Mouse (Mus musculus) c-Kit-positive CD71-positive TER-119-negative erythroid progenitor cells, embryonic 14.5 days (primary cell): ENCODE data around the gene Sox6.
A peak's percentile ranks its signal among the peaks of the same experiment; 100 is the strongest.

Experiments
- DNase-seq: peaks from one replicate; pipeline ENCODE4 v3.0.0-alpha.2; 2013; ENCODE audit warnings: low read depth

The Sox6 gene

DNA sequence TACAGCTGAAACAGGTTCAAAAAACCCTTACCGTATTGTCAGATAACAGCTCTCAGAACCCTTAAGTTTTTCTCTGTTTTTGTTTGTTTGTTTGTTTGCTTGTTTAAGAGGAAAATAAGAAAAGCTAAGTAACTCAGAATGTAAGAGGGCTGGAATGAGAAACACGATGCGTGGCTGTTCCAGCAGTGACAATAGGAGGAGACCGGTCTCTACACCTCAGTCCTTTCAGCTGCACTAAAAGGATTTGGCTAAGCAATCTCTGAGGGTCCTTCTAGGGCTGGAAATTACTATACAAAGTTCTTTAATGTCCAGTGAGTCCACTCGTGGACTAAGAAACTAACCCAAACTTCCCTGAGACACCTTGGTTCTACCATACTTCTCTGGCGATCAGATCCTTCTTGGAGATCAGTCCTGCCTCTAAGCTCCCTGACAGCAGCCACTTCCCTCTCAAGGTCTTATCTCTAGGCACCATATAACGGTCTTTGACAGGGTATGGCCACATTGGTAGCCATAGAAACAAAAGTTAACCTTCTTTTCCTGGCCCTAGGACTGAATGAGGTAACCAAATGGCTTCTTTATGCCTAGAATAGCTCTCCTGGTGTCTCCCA is 488.3 kb downstream of the Sox6 start:
- peak; percentile 64 for DNase-seq

- no peak for DNase-seq
Observed at GRCm38 (mm10) chr7:115549670-115550069, 488.9 kb downstream of the Sox6 start.

GRCm38 (mm10) chr7:115545585-115546374 is 492.8 kb downstream of the Sox6 start:
- no peak for DNase-seq

DNA sequence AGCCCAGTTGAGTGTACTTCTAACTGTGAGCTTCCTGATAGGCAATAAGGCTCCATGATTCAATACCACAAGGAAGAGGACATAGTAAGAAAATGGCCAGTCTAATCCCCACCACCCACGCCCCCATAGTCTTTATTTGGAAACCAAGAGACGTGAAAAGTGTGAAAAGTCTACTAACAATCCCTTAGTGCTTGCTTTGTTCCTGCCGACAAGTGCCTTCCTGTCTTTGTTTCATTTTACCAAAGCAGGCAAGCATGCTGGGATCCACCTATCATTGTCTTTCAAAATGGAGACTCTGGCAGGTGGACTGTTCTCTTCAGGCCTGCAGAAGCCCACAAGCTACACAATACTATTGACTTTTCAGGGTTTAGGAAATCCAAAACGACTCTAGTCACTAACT is 495.0 kb downstream of the Sox6 start:
- no peak for DNase-seq

- DNase-seq: no peak
Observed at GRCm38 (mm10) chr7:115540261-115540660, 498.3 kb downstream of the Sox6 start.

GRCm38 (mm10) chr7:115539003-115539402 is 499.6 kb downstream of the Sox6 start:
- DNase-seq: no peak

DNA sequence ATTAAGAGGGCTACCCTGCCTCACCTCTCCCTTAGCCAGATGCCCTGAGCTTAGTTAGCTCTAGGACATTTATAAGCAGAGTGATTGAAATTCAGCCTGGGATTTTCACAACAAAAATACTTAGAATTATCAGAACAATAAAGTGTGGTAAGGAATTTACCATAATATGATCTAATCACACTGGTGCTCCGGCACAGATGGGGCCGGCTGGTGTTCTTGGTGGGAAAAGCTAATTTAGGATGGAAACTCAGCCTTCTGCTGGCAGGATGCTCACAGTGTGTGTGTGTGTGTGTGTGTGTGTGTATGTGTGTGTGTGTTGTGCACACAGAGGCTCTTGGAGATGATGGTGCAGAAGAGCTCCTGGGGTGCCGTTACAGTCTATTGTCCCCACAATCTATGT is 501.0 kb downstream of the Sox6 start:
- DNase-seq: no peak

- DNase-seq: no peak
Observed at GRCm38 (mm10) chr7:115536521-115536920, 502.1 kb downstream of the Sox6 start.

DNA sequence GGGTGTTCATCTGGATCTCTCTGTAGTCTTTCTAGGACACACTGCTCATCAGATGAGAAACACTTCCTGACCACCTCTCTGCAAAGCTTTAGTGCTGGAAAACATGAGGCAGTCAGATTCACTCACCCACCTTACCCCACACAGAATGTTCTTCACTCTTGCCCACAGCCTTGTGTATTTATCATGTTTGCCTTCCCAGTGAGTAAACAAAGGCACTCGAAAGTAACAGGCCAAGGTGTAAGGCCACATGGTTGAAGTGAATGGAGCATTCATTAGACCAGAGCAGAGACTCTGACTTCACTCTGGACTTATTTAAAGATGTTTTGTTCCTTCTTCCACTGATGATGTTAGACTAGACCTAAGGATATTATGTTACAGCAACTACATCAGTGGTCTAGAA is 506.7 kb downstream of the Sox6 start:
- DNase-seq: no peak

DNA sequence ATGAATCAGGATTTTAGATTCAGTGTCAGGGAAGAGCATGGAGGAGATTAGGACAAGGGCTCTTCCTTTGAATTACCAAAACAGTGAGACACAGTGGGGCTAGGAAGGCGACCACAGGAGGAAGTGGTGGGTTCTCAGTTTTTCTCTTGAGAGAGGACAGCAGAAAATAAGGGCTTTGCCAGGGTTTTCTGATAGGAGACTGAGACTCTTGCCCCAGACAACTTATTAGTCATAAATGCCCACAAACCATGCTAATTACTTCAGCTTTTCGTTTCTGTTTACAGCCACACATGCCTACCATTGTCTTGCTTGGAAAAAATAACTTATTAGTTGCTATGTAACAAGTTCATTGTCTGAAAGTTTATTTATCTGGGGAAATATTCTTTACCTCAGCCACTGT is 507.4 kb downstream of the Sox6 start:
- DNase-seq: no peak

DNA sequence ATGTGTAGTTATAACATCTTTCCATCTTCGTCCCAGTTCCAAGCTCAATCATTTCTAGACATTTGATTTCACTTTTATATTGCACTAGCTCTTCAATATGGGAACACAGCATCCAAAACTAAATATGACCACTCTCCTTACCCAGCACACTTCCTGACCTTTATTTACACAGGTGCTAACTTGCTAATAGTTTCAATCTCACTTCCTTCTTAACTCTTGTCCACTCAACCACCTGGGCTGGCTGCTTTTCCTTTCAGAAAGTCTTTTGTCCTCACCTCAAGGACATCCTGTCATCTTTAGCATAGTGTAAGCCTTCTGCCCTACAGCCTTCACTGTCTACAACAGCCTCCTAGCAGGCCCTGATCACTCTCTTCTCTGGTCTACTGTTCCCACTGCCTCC is 520.9 kb downstream of the Sox6 start:
- no peak for DNase-seq

- DNase-seq: no peak
Observed at GRCm38 (mm10) chr7:115513681-115514080, 524.9 kb downstream of the Sox6 start.

GRCm38 (mm10) chr7:115511777-115512176 is 526.8 kb downstream of the Sox6 start:
- DNase-seq: no peak

DNA sequence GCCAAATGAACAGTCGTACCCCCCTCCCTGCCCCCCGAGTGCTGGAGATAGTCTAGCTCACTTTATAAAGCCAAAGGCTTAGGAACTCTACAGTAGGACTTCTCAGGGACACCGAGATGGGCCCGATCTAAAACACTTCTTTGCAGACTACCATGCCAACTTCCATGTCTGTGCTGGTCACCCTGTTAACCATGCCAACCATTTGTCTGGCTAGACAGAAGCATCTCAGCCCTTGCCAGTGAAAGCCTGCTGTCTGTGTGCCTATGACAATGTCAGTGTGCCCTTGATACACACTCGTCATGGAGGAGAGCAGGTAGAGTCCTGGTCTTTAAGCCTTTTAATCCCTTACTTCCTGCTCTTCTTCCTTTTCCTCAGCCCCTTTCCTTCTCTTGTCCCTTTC is 527.5 kb downstream of the Sox6 start:
- no peak for DNase-seq

GRCm38 (mm10) chr7:115510045-115510444 is 528.6 kb downstream of the Sox6 start:
- DNase-seq: no peak

DNA sequence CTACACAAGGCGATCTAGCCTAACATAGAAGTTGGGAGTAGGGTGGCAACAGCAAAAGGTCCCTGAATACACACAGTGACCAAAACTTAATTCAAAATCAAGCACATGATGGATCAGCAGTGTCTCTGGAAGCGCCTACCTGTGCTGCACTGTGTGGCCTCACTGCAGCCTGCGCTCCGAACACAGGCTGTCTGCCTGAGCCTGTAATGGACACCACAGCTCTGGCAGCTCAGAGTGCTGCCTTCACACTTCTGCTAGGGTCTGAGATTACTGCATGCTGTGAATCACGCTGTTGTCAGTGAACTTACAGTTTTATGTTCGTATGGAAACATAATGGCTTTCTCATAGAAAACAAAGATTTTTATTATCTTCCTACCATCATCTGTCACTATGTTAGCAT is 532.2 kb downstream of the Sox6 start:
- DNase-seq: no peak

GRCm38 (mm10) chr7:115501497-115501896 is 537.1 kb downstream of the Sox6 start:
- no peak for DNase-seq

DNA sequence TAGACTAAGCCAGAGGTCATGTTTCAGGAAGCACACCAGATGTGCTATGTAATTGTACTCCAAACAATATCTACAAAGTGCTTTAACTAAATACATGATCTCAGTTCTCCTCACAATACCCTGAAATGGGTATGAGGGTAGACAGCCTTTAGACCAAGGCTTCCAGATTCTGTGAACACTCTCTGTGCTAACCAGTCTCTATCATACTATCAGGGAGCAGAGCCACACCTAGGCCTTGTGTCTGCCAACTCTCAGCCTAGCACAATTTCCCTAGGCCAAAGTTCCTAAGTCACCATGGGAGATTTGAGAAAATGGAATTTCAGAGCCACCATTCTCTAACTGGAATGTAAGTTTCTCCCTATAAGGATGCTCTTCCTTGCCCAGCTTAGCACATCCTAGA is 537.8 kb downstream of the Sox6 start:
- DNase-seq: no peak

DNA sequence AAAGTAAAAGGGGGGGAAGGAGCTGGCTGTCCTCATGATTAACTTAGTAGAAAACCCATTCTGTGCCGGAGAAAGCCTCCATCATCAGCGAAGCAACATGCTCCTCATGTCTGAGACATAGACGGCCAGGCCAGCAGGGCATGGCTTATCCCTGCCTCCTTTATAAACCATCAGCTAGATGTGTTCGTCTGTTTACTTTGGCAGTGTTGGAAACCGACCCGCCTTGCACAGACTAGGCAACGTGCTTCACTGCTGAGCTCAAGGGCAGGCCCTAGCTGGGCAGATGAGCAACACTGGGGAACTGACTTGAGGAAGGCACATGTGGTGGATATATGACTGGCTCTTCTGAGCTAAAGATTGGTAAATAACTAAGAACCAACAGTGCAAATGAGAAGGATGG is 538.4 kb downstream of the Sox6 start:
- no peak for DNase-seq

- DNase-seq: no peak
Observed at GRCm38 (mm10) chr7:115491721-115492120, 546.9 kb downstream of the Sox6 start.

DNA sequence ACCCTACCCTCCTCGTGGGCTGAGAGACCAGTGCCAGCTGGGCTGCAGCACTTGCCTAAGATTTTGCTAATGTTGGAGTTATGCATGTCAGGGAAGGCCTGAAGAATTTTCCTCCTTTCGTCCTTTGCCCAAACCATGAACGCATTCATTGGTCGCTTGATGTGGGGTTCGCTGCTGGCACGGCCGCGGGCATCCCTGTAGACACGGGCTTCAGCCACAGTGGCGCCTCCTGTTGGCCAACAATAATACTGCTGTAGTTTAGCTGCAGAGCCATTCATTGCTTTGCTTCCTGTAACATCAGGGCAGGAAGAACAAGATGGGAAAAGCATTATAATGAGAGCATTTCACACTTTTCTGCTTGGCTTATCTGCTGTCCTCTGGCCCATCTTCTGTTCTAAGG is 549.0 kb downstream of the Sox6 start:
- no peak for DNase-seq

- no peak for DNase-seq
Observed at GRCm38 (mm10) chr7:115486431-115486830, 552.2 kb downstream of the Sox6 start.

- no peak for DNase-seq
Observed at GRCm38 (mm10) chr7:115485664-115486409, 552.8 kb downstream of the Sox6 start.
